In genomic region chrX:10775714-10776515, GRCm38 (mm10) we compare ENCODE assay signal across 8 mouse cellular contexts.
A peak's percentile ranks its signal among the peaks of the same experiment; 100 is the strongest.
DNase-seq lines count a peak whose midpoint lies in the region; ATAC-seq and TF ChIP-seq lines count a peak whose summit lies in the region.

No protein-coding gene starts in this region.

- peak; percentile 17 for DNase-seq in gastrocnemius, adult 18-20 months (ENCODE audit: low spot score)
- DNase-seq in gastrocnemius, adult 8-10 months (ENCODE audit: low spot score in 2 of 2): no peak
- DNase-seq in NIH3T3 (ENCODE audit: low read depth): peak; percentile 59
- DNase-seq in lung, postnatal 0 days (ENCODE audit: low spot score): peak; percentile 56
- no peak for DNase-seq in forebrain, embryonic 11.5 days (ENCODE audit: low spot score)
- no peak for DNase-seq in midbrain, embryonic 10.5 days (ENCODE audit: low spot score)
- DNase-seq in adrenal gland, postnatal 4 days (ENCODE audit: low spot score in 2 of 2): no peak

- H3K27ac ChIP-seq in intestine, embryonic 16.5 days (ENCODE audit: low read length): peak overlapping the region; percentile 54
- no peak overlapping the region for H3K27ac ChIP-seq in lung, postnatal 0 days (ENCODE audit: low read length)
- H3K27ac ChIP-seq in forebrain, embryonic 11.5 days (ENCODE audit: low read depth, low read length): no peak overlapping the region
- H3K27ac ChIP-seq in midbrain, embryonic 10.5 days (replicated peaks): no peak overlapping the region

- peak; percentile 76 for ATAC-seq in intestine, embryonic 16.5 days
- ATAC-seq in lung, postnatal 0 days: peak; percentile 48; the same call in 1 of the 2 replicates
- no peak for ATAC-seq in forebrain, embryonic 11.5 days (replicated peaks; ENCODE audit: low FRiP score)

- H3K9me3 ChIP-seq in intestine, embryonic 16.5 days (ENCODE audit: control insufficient read depth, low read length): no peaks in the 10 kb centered on the region
- no peaks in the 10 kb centered on the region for H3K9me3 ChIP-seq in lung, postnatal 0 days (ENCODE audit: low read length)
- no peaks in the 10 kb centered on the region for H3K9me3 ChIP-seq in forebrain, embryonic 11.5 days (ENCODE audit: control insufficient read depth, low read length)
- H3K9me3 ChIP-seq in midbrain, embryonic 10.5 days (replicated peaks): no peaks in the 10 kb centered on the region

- no peak for TF ChIP-seq EP300 in lung, postnatal 0 days (IDR thresholded peaks at IDR 0.05)

- no peak overlapping the region for H3K9ac ChIP-seq in intestine, embryonic 16.5 days (ENCODE audit: low read depth, low read length)
- H3K9ac ChIP-seq in lung, postnatal 0 days (replicated peaks; ENCODE audit: low read depth): no peak overlapping the region
- H3K9ac ChIP-seq in forebrain, embryonic 11.5 days (ENCODE audit: low read length): no peak overlapping the region

- no peak overlapping the region for H3K4me2 ChIP-seq in intestine, embryonic 16.5 days (ENCODE audit: low read depth, low read length)
- H3K4me2 ChIP-seq in lung, postnatal 0 days (replicated peaks; ENCODE audit: low read depth, low read length): no peak overlapping the region
- H3K4me2 ChIP-seq in forebrain, embryonic 11.5 days (ENCODE audit: low read depth, low read length, severe bottlenecking): no peak overlapping the region

- no peaks in the 10 kb centered on the region for H3K4me1 ChIP-seq in intestine, embryonic 16.5 days (ENCODE audit: control insufficient read depth, insufficient read depth, low read length)
- no peaks in the 10 kb centered on the region for H3K4me1 ChIP-seq in lung, postnatal 0 days (ENCODE audit: insufficient read depth, low read depth, low read length)
- no peaks in the 10 kb centered on the region for H3K4me1 ChIP-seq in forebrain, embryonic 11.5 days (replicated peaks; ENCODE audit: control insufficient read depth, insufficient read depth, low read length)
- no peaks in the 10 kb centered on the region for H3K4me1 ChIP-seq in midbrain, embryonic 10.5 days

- H3K36me3 ChIP-seq in intestine, embryonic 16.5 days (ENCODE audit: control insufficient read depth, insufficient read depth, low read length): no peaks in the 10 kb centered on the region
- no peaks in the 10 kb centered on the region for H3K36me3 ChIP-seq in lung, postnatal 0 days (ENCODE audit: insufficient read depth, low read length)
- H3K36me3 ChIP-seq in forebrain, embryonic 11.5 days (ENCODE audit: control insufficient read depth, insufficient read depth, low read length): no peaks in the 10 kb centered on the region
- no peaks in the 10 kb centered on the region for H3K36me3 ChIP-seq in midbrain, embryonic 10.5 days

- no peak overlapping the region for H3K4me3 ChIP-seq in intestine, embryonic 16.5 days (ENCODE audit: low read length)
- no peak overlapping the region for H3K4me3 ChIP-seq in lung, postnatal 0 days (ENCODE audit: low read depth, low read length)
- no peak overlapping the region for H3K4me3 ChIP-seq in forebrain, embryonic 11.5 days (ENCODE audit: low read depth, low read length)
- H3K4me3 ChIP-seq in midbrain, embryonic 10.5 days: no peak overlapping the region

- H3K27me3 ChIP-seq in intestine, embryonic 16.5 days (replicated peaks; ENCODE audit: control insufficient read depth, insufficient read depth, low read length): no peaks in the 10 kb centered on the region
- H3K27me3 ChIP-seq in lung, postnatal 0 days (replicated peaks; ENCODE audit: insufficient read depth, low read length): no peaks in the 10 kb centered on the region
- no peaks in the 10 kb centered on the region for H3K27me3 ChIP-seq in forebrain, embryonic 11.5 days (ENCODE audit: control insufficient read depth, insufficient read depth, low read length)
- peaks cover 8% of the 10 kb centered on the region; the same call in 1 of the 2 replicates for H3K27me3 ChIP-seq in midbrain, embryonic 10.5 days (ENCODE audit: low read depth, poor library complexity, severe bottlenecking)

- 44% methylated on average over 8 of the region's 8 CpGs for WGBS in intestine, embryonic 16.5 days
- WGBS in lung, postnatal 0 days: 27% methylated on average over 8 of the region's 8 CpGs
- 54% methylated on average over 8 of the region's 8 CpGs for WGBS in forebrain, embryonic 11.5 days
- 57% methylated on average over 8 of the region's 8 CpGs for WGBS in midbrain, embryonic 10.5 days

- TF ChIP-seq CTCF in lung, postnatal 0 days (IDR thresholded peaks at IDR 0.05): no peak

Comparison
In these comparisons a context has a peak if more than half of its experiments do, and no peak if none do; other contexts are left out.
1. DNase-seq: peak in gastrocnemius, adult 18-20 months (single experiment), NIH3T3 (single experiment) and lung, postnatal 0 days (single experiment); none in gastrocnemius, adult 8-10 months (0 of 2), forebrain, embryonic 11.5 days (single experiment), midbrain, embryonic 10.5 days (single experiment) and adrenal gland, postnatal 4 days (0 of 2).